Mouse (Mus musculus): ENCODE measurements around the gene Xpnpep1.

Gene Xpnpep1

GRCm38 (mm10) chr19:53064972-53065361 is 25.0 kb upstream of the Xpnpep1 start:
- DNase-seq, result no peak

- no peak for DNase-seq
Observed at GRCm38 (mm10) chr19:53064292-53064971, 24.4 kb upstream of the Xpnpep1 start.

- DNase-seq, result no peak
Observed at GRCm38 (mm10) chr19:53062046-53062445, 22.0 kb upstream of the Xpnpep1 start.

GRCm38 (mm10) chr19:53059344-53060111 is 19.5 kb upstream of the Xpnpep1 start:
- DNase-seq, result no peak

GRCm38 (mm10) chr19:53058726-53059334 is 18.8 kb upstream of the Xpnpep1 start:
- no peak for DNase-seq

GRCm38 (mm10) chr19:53057980-53058725 is 18.1 kb upstream of the Xpnpep1 start:
- DNase-seq, result no peak

- DNase-seq, result no peak
Observed at GRCm38 (mm10) chr19:53053355-53053754, 13.3 kb upstream of the Xpnpep1 start.

- DNase-seq, result no peak
Observed at GRCm38 (mm10) chr19:53052031-53052670, 12.1 kb upstream of the Xpnpep1 start.

GRCm38 (mm10) chr19:53051288-53051985 is 11.4 kb upstream of the Xpnpep1 start:
- DNase-seq, result no peak

GRCm38 (mm10) chr19:53050100-53050499 is 10.1 kb upstream of the Xpnpep1 start:
- DNase-seq, result no peak

- no peak for DNase-seq
Observed at GRCm38 (mm10) chr19:53047208-53047607, 7.2 kb upstream of the Xpnpep1 start.

GRCm38 (mm10) chr19:53043423-53044125 is 3.6 kb upstream of the Xpnpep1 start:
- DNase-seq, result no peak

GRCm38 (mm10) chr19:53041570-53041969 is 1.6 kb upstream of the Xpnpep1 start:
- no peak for DNase-seq

GRCm38 (mm10) chr19:53041133-53041510 is 1.1 kb upstream of the Xpnpep1 start:
- DNase-seq, result no peak

- DNase-seq, result no peak
Observed at GRCm38 (mm10) chr19:53039090-53039489, 924 bp downstream of the Xpnpep1 start.

GRCm38 (mm10) chr19:53038435-53038938 is 1.5 kb downstream of the Xpnpep1 start:
- DNase-seq, result peak; percentile 98

- no peak for DNase-seq
Observed at GRCm38 (mm10) chr19:53037925-53038419, 2.0 kb downstream of the Xpnpep1 start.

- DNase-seq, result no peak
Observed at GRCm38 (mm10) chr19:53033159-53033943, 6.7 kb downstream of the Xpnpep1 start.

- DNase-seq, result no peak
Observed at GRCm38 (mm10) chr19:53032647-53033046, 7.4 kb downstream of the Xpnpep1 start.

- no peak for DNase-seq
Observed at GRCm38 (mm10) chr19:53031957-53032371, 8.1 kb downstream of the Xpnpep1 start.

Data from right cerebral cortex, postnatal 14 days (tissue).